Mouse (Mus musculus) right cerebral cortex, postnatal 25 days (tissue): Measurements from ENCODE around the gene Zcchc4.
"Not testable (repeated sequence)": the region's sequence is repeated elsewhere in the genome, so short reads cannot be mapped to it uniquely, and the experiment has no call there.

Experiments
- DNase-seq: peaks from one replicate; pipeline ENCODE4 v3.0.0; 2022

The Zcchc4 gene

GRCm38 (mm10) chr5:52775237-52775636, at the start of gene Zcchc4:
Gene Zcchc4 (plus strand): TSS chr5:52775409.
- DNase-seq = no peak

- DNase-seq = no peak
Observed at GRCm38 (mm10) chr5:52727747-52728146, 47.5 kb upstream of the Zcchc4 start.

GRCm38 (mm10) chr5:52732811-52733210, 42.4 kb upstream of the Zcchc4 start:
- no peak for DNase-seq

GRCm38 (mm10) chr5:52736046-52736445, 39.2 kb upstream of the Zcchc4 start:
- no peak for DNase-seq

- peak; percentile 62 for DNase-seq
Observed at GRCm38 (mm10) chr5:52741391-52742111, 33.7 kb upstream of the Zcchc4 start, which contains the start of gene Pi4k2b. Gene Pi4k2b (plus strand): TSS chr5:52741574.

GRCm38 (mm10) chr5:52742112-52742813, 32.9 kb upstream of the Zcchc4 start:
- no peak for DNase-seq

- no peak for DNase-seq
Observed at GRCm38 (mm10) chr5:52743231-52743630, 32.0 kb upstream of the Zcchc4 start.

GRCm38 (mm10) chr5:52746920-52747319, 28.3 kb upstream of the Zcchc4 start:
- no peak for DNase-seq

GRCm38 (mm10) chr5:52748732-52749131, 26.5 kb upstream of the Zcchc4 start:
- no peak for DNase-seq

- no peak for DNase-seq
Observed at GRCm38 (mm10) chr5:52753146-52753545, 22.1 kb upstream of the Zcchc4 start.

GRCm38 (mm10) chr5:52754196-52754595, 21.0 kb upstream of the Zcchc4 start:
- DNase-seq = no peak

- DNase-seq = no peak
Observed at GRCm38 (mm10) chr5:52755337-52755736, 19.9 kb upstream of the Zcchc4 start.

- no peak for DNase-seq
Observed at GRCm38 (mm10) chr5:52755989-52756388, 19.2 kb upstream of the Zcchc4 start.

- no peak for DNase-seq
Observed at GRCm38 (mm10) chr5:52762586-52762985, 12.6 kb upstream of the Zcchc4 start.

GRCm38 (mm10) chr5:52774267-52774666, 942 bp upstream of the Zcchc4 start:
- DNase-seq = no peak

GRCm38 (mm10) chr5:52776466-52777354, 1.5 kb downstream of the Zcchc4 start:
- DNase-seq = not testable (repeated sequence)

- peak; percentile 88 for DNase-seq
Observed at GRCm38 (mm10) chr5:52782523-52783250, 7.5 kb downstream of the Zcchc4 start.

GRCm38 (mm10) chr5:52783251-52783620, 8.0 kb downstream of the Zcchc4 start:
- DNase-seq = no peak

- no peak for DNase-seq
Observed at GRCm38 (mm10) chr5:52783957-52784356, 8.7 kb downstream of the Zcchc4 start.

- no peak for DNase-seq
Observed at GRCm38 (mm10) chr5:52786556-52787322, 11.5 kb downstream of the Zcchc4 start.

GRCm38 (mm10) chr5:52793230-52793629, 18.0 kb downstream of the Zcchc4 start:
- no peak for DNase-seq

GRCm38 (mm10) chr5:52794109-52794508, 18.9 kb downstream of the Zcchc4 start:
- DNase-seq = no peak
